Mouse (Mus musculus): ENCODE measurements at regions not wholly inside any gene's neighbourhood (a gene's known extent, or its start where the extent isn't known, plus 50 kb on each side); places are given as distances from the start of the nearest gene placed in this dataset.

DNA sequence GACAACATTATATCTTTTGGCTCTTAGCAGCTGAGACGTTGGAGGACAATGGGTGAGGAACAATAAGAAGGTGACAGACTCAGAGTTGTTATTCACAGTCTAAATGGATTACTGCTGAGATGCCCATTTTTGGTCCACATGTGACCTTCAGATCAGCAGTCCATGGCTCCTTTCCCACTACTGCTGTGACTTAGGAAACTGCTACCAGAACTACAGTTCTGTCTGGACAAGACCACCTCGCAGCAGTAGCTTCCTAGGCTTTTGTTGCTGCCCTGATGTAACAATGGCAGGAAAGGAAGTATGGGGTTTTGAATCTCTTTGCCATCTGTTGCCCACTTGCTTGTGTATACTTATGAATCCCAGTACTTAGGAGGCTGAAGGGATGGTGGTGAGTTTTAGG is 135.6 kb upstream of the Pls3 start:
- no peak for DNase-seq (ENCODE audit: low read depth, low spot score)

DNA sequence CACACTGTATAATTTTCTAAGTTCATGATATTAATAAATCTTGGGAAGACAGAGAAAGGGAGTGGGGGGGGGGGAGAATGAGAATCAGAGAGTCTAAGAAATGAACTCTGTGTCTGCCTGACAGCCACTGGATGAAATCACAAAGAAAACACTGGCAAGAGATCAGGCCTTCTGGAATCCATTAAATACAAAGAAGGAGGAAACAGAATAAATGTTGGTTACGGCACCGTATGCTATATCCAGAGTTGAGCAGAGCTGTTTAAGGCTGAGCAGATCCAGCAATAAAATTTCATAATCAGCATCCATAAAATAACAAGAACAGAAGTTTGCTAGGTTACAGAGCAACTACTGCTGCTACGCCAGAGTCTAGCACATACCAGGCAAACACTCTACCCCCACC is 103.6 kb upstream of the Pls3 start:
- DNase-seq (ENCODE audit: low read depth, low spot score) = peak; percentile 51

DNA sequence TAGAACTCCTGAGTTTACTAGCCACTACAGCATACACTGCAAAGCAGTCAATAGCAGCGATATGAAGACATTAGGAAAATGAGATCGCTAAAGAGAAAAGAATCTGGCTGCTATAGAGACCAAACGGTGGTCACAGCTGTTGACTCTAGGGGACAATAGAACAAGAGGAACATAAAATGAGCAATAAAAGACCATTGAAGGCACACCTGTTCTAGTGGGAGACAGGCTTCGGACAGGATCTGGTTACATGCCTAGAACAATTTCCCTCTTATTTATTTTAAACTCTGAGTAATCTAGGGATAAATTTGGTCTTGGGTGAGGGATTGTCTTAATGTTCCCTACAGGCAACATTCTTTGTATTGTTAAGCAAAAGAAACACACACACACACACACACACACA is 99.7 kb upstream of the Pls3 start:
- DNase-seq (ENCODE audit: low read depth, low spot score) = no peak

DNA sequence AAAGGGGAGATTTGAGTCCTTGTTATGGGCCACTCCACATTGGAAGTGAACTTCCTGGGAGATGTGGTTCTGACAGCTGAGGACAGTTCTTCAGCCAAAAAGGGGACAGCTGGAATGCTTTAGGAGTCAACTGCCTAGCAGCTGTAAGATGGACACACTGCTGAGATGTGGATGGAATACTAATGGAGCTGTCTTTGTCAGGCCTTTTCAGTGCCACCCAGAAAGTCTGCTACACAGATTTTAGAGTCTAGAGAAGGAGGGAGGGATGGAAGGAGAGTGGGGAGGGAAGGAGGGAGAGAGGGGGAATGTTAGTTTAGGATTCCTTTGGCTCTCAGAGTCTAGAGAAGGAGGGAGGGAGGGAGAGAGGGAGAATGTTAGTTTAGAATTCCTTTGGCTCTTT is 74.7 kb upstream of the Pls3 start:
- no peak for DNase-seq (ENCODE audit: low read depth, low spot score)

DNA sequence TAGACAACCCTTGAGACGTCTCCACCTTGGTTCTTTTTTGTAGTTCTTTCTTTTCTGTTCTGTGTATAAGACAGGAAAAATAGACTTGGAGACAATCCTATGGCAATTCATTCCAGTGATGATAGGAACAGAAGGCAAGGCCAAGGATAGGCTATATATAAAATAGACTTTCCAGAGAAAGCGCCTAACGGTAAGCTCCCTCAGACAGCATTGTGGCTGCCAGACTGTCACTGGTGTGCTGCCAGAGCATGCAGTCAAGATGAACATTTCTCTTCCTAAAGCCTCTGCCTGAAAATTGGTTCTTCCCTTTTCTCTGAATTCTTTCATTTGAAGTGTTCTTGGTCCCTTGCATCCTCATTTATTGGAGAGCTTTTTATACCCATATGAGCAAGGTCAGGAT is 53.9 kb upstream of the Pls3 start:
- peak; percentile 71 for DNase-seq (ENCODE audit: low read depth, low spot score)

Measured in brain, adult 2 months (tissue).